Mouse (Mus musculus) heart, postnatal 0 days (tissue): Measurements from ENCODE around the gene Gm20814. TPM values are rescaled to one million over a fixed set of nuclear protein-coding genes. Genes with fewer than 3 reads are reported as not detected.
"Not testable (repeated sequence)": the region's sequence is repeated elsewhere in the genome, so short reads cannot be mapped to it uniquely, and the experiment has no call there.

ENCODE experiments used
- ATAC-seq: fragments of 200-750 bp; cut with Nextera tagmentation; 2 replicates; pipeline ENCODE4 v1.8.0; 2017; ENCODE audit warnings: low read depth, moderate number of reproducible peaks, moderate library complexity; ENCODE audit not compliant: insufficient read depth
- DNase-seq: peaks from one replicate; pipeline ENCODE4 v3.0.0-alpha.2; 2016; ENCODE audit warnings: low spot score
- H3K27ac ChIP-seq: fragments of 300-500 bp; sonication (generic); 2 replicates; pipeline ENCODE4 v1.5.1; 2014; ENCODE audit warnings: low read depth, mild to moderate bottlenecking
- H3K27me3 ChIP-seq: fragments of 300-500 bp; sonication (generic); 2 replicates; pipeline ENCODE4 v1.6.1; 2014; ENCODE audit warnings: low read length, mixed read lengths; ENCODE audit not compliant: control insufficient read depth, insufficient read depth
- H3K36me3 ChIP-seq: fragments of 300-500 bp; sonication (generic); replicated peaks from 2 replicates; pipeline ENCODE4 v1.6.1; 2014; ENCODE audit warnings: low read length, mixed read lengths; ENCODE audit not compliant: control insufficient read depth, insufficient read depth
- H3K4me1 ChIP-seq: fragments of 300-500 bp; sonication (generic); 2 replicates; pipeline ENCODE4 v1.6.1; 2014; ENCODE audit warnings: antibody characterized with exemption; ENCODE audit not compliant: control insufficient read depth, insufficient read depth
- H3K4me2 ChIP-seq: fragments of 300-500 bp; sonication (generic); 2 replicates; pipeline ENCODE4 v1.6.1; 2014; ENCODE audit warnings: low read depth, mild to moderate bottlenecking, low read length, moderate library complexity
- H3K4me3 ChIP-seq: fragments of 300-500 bp; sonication (generic); 2 replicates; pipeline ENCODE4 v1.5.1; 2014; ENCODE audit warnings: low read depth, low read length
- H3K9ac ChIP-seq: fragments of 300-500 bp; sonication (generic); replicated peaks from 2 replicates; pipeline ENCODE4 v1.6.1; 2014; ENCODE audit warnings: low read depth, low read length, mixed read lengths
- H3K9me3 ChIP-seq: fragments of 300-500 bp; sonication (generic); replicated peaks from 2 replicates; pipeline ENCODE4 v1.6.1; 2016; ENCODE audit warnings: low read length; ENCODE audit not compliant: control insufficient read depth
- WGBS: fragments of 180-500 bp; shearing (Covaris S2); extraction: QIAGEN DNeasy Blood & Tissue Kit; methylation state at CpG from one replicate; pipeline ENCODE4 v1.1.7; 2014; 5-methylcytosine and 5-hydroxymethylcytosine counted together
- polyA plus RNA-seq: library from polyadenylated mRNA; unstranded; fragments of >200 nt; fragmentation: Nextera tagmentation; extraction: Ambion mirVana; gene quantifications from 2 replicates; pipeline ENCODE4 v1.2.1, GENCODE M21; 2015
- total RNA-seq: library from RNA; depleted of rRNA; stranded (reverse); fragments of >200 nt; gene quantifications from 2 replicates; pipeline ENCODE4 v1.2.3, GENCODE M21; 2014; ENCODE audit warnings: low replicate concordance; rRNA removed

The Gm20814 gene
- total RNA-seq (not detected in 2 replicates), polyA plus RNA-seq (not detected in 2 replicates)

DNA sequence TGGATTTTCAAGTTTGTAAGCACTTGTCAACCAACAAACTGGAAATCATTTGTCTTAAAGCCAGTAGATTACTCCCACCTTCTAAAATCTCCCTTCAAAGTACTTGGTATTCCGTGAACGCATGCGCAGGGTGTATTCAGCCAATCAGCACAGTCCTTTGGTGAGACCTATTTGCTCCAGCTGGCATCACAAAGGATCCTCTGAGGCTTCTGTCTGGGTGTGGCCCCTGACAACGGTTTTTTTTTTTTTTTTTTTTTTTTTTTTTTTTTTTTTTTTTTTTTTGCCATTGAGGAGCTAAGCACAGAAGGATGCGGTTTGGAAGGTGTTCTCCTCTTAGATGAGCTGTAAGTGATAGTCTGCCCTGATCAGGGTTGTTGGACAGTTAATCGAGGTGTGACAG, at the start of gene Gm20814:
Gm20814 (plus strand) TSS at position 301 of the 400 bp plus-strand sequence.
- H3K4me3 ChIP-seq, H3K27ac ChIP-seq, ATAC-seq, H3K9ac ChIP-seq, H3K4me2 ChIP-seq, H3K9me3 ChIP-seq, DNase-seq, H3K4me1 ChIP-seq, H3K27me3 ChIP-seq, H3K36me3 ChIP-seq: not testable (repeated sequence)
- WGBS, result no CpG with 5 or more reads among the region's 6 CpGs
